Mouse (Mus musculus) subcutaneous adipose tissue, adult 2 months (tissue): ENCODE results near the gene U2af1l4. TPM values are rescaled to one million over a fixed set of nuclear protein-coding genes. Genes with fewer than 3 reads are reported as not detected.

Source experiments
- polyA plus RNA-seq: library from polyadenylated mRNA; depleted of rRNA; stranded (reverse); fragments of >200 nt; gene quantifications from 2 replicates; pipeline ENCODE4 v1.2.3, GENCODE M21; 2012; ENCODE audit warnings: low replicate concordance; rRNA removed

The U2af1l4 gene
- 56.7 and 69.3 TPM in 2 replicates for polyA plus RNA-seq

DNA sequence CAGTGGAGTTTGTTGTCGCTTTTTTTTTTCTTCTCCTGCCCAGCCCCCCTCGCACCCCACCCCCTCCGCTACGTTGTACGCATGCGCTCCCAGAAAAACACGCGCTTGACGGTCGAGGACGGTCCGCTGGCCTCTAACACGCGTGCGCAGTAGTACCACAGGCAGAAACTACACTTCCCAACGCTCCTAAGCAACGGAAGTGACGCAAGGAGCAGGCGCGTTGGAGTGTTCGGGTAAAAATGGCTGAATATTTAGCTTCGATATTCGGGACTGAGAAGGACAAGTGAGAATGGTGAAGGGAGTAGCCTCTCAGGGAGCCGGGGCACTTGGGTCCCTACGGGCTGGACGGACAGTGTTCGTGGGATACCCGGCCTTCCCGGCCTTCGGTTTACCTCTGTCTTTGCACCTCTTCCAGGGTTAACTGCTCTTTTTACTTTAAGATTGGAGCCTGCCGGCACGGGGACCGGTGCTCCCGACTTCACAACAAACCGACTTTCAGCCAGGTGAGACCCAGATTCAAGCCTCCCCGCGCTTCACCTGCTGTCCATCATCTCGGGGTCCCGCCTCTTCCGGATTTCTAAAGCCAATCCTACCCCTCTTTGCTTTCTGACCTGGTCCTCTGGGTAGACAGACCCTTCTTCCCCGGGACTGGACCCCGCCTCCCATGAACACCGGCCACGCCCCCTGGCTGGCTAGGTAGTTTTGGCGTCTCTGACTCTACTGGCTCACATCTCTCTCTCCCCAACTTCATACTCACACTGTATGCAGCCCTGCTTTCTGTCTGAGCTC, at the start of gene U2af1l4, which contains the start of the genes Gm49396 and Psenen:
U2af1l4 (plus strand) TSS at position 185 of the 789 bp plus-strand sequence.
Gm49396 (plus strand) TSS at position 228 of the 789 bp plus-strand sequence.
Psenen (minus strand) TSS at position 511 of the 789 bp plus-strand sequence.

DNA sequence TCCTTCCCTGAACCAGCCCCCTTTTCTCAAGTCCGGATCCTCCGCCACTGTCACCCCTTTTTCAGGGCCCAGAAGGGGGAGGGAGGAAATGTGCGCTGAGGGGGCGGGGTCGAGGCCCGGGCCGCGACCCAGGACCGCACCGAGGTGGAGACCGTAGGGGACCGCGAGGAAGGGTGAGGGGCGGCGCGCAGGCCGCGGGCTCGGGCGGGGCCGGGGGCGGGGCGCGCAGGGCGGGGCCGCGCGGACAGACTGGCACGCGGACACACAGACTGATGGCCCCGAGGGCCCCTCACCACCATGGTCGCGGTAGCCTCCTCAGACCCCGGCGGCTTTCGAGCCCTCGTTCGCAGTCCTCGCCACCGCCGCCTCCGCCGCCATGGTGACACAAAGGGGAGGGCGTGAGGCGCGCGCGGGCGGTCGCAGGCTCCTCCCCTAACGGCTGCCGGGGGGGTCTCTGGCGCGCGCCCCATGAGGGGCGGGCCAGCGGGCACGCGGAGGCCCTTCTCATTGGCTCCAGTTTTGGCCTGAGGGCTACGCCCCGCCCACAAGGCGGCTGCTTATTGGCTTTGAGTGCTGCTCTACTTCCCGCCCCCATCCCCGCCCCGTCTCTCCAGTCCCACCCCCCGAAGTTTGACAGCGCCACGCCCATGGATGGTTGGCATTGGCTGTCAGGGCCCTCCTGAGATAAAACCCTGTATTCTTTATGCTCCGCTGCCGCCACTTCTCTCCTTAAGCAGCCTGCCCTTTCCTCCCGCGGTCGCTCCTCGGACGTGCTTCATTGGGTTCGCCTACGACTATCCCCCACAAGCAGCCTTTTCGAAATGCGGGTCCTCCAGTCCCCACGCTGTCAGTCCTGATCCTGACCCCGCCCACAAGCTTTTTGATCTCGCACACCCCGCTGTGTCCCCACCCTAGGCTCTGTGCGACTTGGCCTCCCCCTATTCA, 28.2 kb upstream of the U2af1l4 start, which contains the start of gene Arhgap33:
Arhgap33 (minus strand) TSS at position 428 of the 945 bp plus-strand sequence.

DNA sequence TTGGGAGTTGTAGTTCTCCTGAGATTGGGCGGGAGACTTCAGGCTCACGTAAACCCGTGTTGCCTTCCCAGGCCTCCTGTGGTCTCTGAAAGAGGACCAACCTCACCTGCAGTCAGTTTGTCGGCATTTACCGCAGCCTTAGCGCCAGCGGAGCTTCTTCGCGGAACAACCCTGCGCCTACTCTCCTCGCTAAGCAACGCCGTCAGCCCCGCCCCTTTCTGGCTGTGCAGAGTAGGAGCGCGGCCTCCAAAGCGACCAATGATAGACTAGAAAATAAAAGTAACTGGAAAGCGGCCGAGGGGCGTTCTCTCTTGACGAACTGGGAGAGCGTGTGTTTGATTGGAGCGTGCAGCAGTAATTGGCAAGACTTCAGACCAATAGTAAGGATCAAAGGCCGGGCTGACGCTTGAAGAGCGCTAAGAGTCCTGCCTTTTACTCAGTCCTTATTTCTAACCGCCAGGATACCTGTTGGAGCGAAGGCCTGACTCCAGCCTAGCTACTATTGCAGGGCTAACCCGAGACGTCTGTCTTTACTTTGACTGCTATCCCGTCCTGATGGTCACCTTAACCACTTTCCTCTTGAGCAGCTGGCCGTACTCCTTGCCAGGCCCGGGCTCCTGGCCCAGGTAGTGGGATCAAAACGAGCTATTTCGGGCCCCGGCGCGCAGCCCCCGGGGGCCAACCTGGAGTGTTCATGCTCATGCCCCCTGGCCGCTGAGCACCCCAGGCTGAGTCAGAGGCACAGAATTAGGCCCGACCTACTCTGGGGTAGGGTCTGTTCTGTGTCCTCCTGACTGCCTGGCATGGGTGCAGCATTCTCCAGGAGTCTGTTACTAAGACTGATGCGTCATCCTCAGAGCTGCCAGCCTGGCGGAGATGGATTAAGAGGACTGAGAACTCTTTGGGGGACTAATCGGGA, 10.7 kb upstream of the U2af1l4 start, which contains the start of the genes Hspb6 and Proser3:
Hspb6 (plus strand) TSS at position 77 of the 919 bp plus-strand sequence.
Proser3 (minus strand) TSS at position 198 of the 919 bp plus-strand sequence.

DNA sequence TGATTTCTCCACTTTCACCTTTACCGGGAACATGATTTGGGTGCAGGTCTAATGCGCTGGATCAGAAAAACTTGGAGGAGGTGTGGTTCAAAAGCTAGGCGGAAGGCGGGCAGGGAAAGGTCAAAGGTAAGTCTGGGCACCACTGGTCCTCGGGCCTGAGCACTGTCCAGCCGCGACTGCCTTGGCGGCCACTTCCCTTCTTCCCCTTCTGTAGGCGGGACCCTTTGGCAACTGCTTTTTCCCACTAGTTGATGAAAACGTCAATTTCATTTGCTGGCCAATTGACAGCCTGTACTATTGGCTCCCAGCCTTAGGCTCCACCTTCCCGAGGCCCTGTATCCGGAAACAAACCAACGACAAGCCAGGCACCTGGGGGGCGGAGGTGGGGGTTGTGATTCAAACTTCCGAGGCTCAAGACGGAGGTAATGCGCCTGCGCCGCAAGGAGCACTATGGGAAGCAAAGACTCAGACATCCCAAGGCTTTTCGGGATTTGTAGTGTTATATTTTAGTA, 3.6 kb upstream of the U2af1l4 start, which contains the start of gene Lin37:
Lin37 (minus strand) TSS at position 396 of the 512 bp plus-strand sequence.

DNA sequence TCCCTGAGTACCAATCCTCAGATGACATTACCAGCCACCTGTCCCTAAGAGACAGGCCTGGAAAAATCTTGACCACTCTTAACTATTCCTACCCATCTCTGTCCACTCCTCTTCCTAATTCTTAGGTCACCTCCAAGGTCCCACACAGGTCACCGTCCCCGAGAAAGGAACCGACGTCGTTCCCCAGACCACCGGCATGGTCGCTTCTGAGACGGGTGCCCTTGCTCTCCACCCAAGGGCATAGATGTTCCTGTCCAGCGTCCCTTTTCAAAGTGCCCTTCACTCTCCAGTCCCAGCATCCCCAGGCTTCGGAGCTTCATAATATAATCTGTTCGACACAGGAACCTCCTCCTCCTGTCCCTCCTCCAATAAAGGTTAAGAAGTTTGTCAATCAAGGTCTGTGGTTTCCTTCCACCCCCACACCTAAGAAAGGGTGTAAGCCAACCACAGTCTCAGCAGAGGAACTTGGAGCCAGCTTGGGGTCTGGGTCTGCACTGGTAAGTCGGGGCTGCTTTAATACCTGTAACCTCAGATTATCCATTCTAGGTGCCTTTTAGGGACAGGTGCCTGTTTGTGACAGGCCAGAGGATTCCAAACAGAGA, 2.0 kb downstream of the U2af1l4 start, which contains the start of gene Igflr1:
Igflr1 (plus strand) TSS at position 458 of the 602 bp plus-strand sequence.

DNA sequence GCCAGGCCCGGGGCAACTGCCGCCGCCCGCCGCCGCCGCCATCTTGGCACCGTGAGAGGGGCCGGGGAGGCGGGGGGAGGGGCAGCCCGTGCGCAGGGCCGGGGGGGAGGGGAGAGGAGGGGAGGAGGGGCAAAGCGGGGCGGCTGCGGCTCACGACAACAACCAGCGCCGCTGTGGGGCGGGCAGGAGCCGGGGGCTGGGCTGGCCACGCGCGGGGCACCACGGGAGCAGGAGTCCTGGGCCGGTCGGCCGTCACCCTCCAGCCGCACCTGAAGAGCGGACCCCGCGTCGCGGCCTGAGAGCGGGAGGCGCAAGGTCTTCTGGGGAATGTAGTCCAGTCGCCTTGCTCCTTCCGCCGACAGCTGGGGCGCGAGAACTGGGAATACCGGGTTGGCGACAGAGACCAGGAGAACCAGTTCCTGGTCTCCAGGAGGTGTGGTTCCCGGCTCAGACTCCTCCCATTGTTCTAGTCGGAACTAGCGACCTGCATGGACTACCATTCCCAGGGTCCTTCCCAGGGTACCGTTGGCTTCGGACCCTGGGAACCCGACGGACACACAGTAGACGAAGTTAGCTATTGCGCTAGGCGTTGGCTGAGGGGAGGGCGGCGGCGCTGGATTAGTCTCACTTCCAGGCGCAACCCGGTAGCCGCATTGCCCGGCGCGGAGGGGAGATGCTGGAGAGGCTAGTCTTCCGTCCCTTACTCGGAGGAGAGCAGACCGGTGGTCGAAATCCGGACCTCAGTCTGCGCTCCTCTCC, 25.8 kb downstream of the U2af1l4 start, which contains the start of gene Kmt2b:
Kmt2b (minus strand) TSS at position 51 of the 759 bp plus-strand sequence.

DNA sequence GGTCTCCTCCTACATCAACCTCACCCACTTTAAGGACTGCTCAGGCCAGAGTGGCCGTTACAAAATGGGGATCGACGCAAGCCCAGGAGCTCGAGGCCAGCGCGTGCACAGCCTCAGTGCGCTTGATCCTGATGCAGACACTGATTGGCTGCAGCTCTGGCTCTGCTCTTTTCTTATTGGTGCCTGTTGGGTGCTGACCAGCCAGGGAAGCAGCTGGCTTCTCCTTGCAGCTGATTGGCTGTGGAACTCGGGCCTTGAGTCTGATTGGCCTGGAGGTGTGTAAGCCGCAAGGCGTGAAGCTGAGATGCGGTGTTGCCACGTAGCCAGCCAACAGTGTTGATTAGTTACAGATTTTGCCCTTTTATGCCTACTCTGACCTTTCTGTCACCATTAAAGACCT, 35.7 kb downstream of the U2af1l4 start, which contains the start of gene Zbtb32:
Zbtb32 (minus strand) TSS at position 124 of the 400 bp plus-strand sequence.

DNA sequence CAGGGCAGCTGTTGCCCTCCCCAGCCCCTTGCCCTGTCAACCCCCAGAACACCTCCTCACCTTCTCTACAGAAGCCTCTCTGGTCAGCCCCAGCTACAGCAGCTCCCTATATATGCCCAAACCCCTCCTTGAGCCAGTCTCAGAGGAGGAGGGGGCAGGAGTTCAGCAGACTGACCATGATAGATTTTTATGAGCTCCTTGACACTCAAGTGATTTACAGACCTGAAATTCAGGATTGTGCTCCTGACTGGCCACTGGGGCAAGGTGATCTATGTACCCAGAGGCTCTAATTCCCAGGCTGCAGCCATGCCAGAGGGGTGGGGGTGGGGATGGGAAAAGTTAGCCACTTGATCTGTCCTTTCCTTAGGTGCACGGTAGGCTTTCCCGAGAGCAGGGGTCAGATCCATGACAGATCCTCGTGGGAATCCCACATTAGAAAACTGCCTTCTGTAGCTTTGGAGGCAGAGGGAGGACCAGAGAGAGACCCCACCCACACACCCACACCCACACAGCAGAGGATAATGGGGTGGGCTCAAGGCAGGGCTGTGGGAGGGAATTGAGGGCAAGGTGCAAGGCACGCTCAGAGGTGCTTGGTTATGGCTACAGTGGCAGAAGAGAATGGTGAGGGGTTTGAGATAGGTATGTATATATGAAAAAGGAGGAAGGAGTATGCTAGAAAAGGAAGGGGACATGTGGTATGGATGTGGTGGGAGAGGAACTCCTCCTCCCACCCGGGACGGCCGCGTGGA, 49.7 kb downstream of the U2af1l4 start, which contains the start of gene Upk1a:
Upk1a (minus strand) TSS at position 194 of the 749 bp plus-strand sequence.

Other genes starting within 250 kb of the U2af1l4 start
- 2.6 and 34.1 TPM in 2 replicates for gene Syne4, start 248.5 kb upstream of the U2af1l4 start, polyA plus RNA-seq
- 0.53 and 0.66 TPM in 2 replicates for gene E130208F15Rik, start 241.6 kb upstream of the U2af1l4 start, polyA plus RNA-seq
- gene Sdhaf1, start 239.4 kb upstream of the U2af1l4 start, polyA plus RNA-seq, result 14.7 and 20.6 TPM in 2 replicates
- 3.1 and 19.7 TPM in 2 replicates for gene Lrfn3, start 200.5 kb upstream of the U2af1l4 start, polyA plus RNA-seq
- gene Tyrobp, start 149.5 kb upstream of the U2af1l4 start, polyA plus RNA-seq, result 182 and 372 TPM in 2 replicates
- gene Hcst, start 143.4 kb upstream of the U2af1l4 start, polyA plus RNA-seq, result 11.1 and 15.3 TPM in 2 replicates
- 3.1 and 5.5 TPM in 2 replicates for gene Nfkbid, start 141.6 kb upstream of the U2af1l4 start, polyA plus RNA-seq
- gene Aplp1, start 117.8 kb upstream of the U2af1l4 start, polyA plus RNA-seq, result 2.5 and 7.0 TPM in 2 replicates
- not detected in 2 replicates for gene Kirrel2, start 105.6 kb upstream of the U2af1l4 start, polyA plus RNA-seq
- not detected in 2 replicates for gene Nphs1, start 105.0 kb upstream of the U2af1l4 start, polyA plus RNA-seq
- not detected in 2 replicates for gene Prodh2, start 69.7 kb upstream of the U2af1l4 start, polyA plus RNA-seq
- gene Arhgap33, start 28.2 kb upstream of the U2af1l4 start, polyA plus RNA-seq, result 7.3 and 17.1 TPM in 2 replicates
- gene Hspb6, start 11.1 kb upstream of the U2af1l4 start, polyA plus RNA-seq, result 65.4 and 90.8 TPM in 2 replicates
- 4.1 and 17.2 TPM in 2 replicates for gene Proser3, start 11.0 kb upstream of the U2af1l4 start, polyA plus RNA-seq
- 32.9 and 36.6 TPM in 2 replicates for gene Lin37, start 3.5 kb upstream of the U2af1l4 start, polyA plus RNA-seq
- gene Gm49396, start within 50 bp of the U2af1l4 start, polyA plus RNA-seq, result 1.4 and 3.1 TPM in 2 replicates
- 135 and 167 TPM in 2 replicates for gene Psenen, start 326 bp downstream of the U2af1l4 start, polyA plus RNA-seq
- gene Igflr1, start 2.1 kb downstream of the U2af1l4 start, polyA plus RNA-seq, result 3.8 and 6.8 TPM in 2 replicates
- gene Kmt2b, start 25.4 kb downstream of the U2af1l4 start, polyA plus RNA-seq, result 35.0 and 59.6 TPM in 2 replicates
- 0.92 and 1.1 TPM in 2 replicates for gene Zbtb32, start 35.6 kb downstream of the U2af1l4 start, polyA plus RNA-seq
- gene Upk1a, start 49.5 kb downstream of the U2af1l4 start, polyA plus RNA-seq, result 2.8 and 21.0 TPM in 2 replicates
- gene Cox6b1, start 62.9 kb downstream of the U2af1l4 start, polyA plus RNA-seq, result 647 and 1,156 TPM in 2 replicates
- gene Etv2, start 72.6 kb downstream of the U2af1l4 start, polyA plus RNA-seq, result not detected in 2 replicates
- gene Rbm42, start 87.0 kb downstream of the U2af1l4 start, polyA plus RNA-seq, result 47.6 and 62.6 TPM in 2 replicates
- 11.8 and 17.8 TPM in 2 replicates for gene Haus5, start 101.7 kb downstream of the U2af1l4 start, polyA plus RNA-seq
- not detected in 2 replicates for gene Pmis2, start 108.3 kb downstream of the U2af1l4 start, polyA plus RNA-seq
- not detected in 2 replicates for gene 2200002J24Rik, start 135.6 kb downstream of the U2af1l4 start, polyA plus RNA-seq
- 0.39 TPM in 1 of 2 replicates, not detected in the other for gene Atp4a, start 148.9 kb downstream of the U2af1l4 start, polyA plus RNA-seq
- gene Tmem147, start 166.2 kb downstream of the U2af1l4 start, polyA plus RNA-seq, result 254 and 273 TPM in 2 replicates
- not detected in 2 replicates for gene Gapdhs, start 180.4 kb downstream of the U2af1l4 start, polyA plus RNA-seq
- 10.8 and 36.4 TPM in 2 replicates for gene Sbsn, start 188.2 kb downstream of the U2af1l4 start, polyA plus RNA-seq
- gene Dmkn, start 200.5 kb downstream of the U2af1l4 start, polyA plus RNA-seq, result 8.6 and 10.7 TPM in 2 replicates
- gene Krtdap, start 224.6 kb downstream of the U2af1l4 start, polyA plus RNA-seq, result 0.51 and 2.0 TPM in 2 replicates